Mouse (Mus musculus) lung, adult 2 months (tissue): ENCODE measurements around the gene Zfp324.

Experiments
- CTCF ChIP-seq: fragments of 200-500 bp; IDR thresholded peaks from 2 replicates; pipeline ENCODE4 v1.5.1; 2011; ENCODE audit warnings: mild to moderate bottlenecking, low read length, control low read depth; ENCODE audit not compliant: insufficient read depth
- POLR2A ChIP-seq: fragments of 200-500 bp; IDR thresholded peaks from 2 replicates; pipeline ENCODE4 v1.6.1; 2011; ENCODE audit warnings: low read depth, mild to moderate bottlenecking, control low read depth, low read length, borderline replicate concordance; ENCODE audit errors: extremely low read depth

GRCm38 (mm10) chr7:12949872-12950229, 15.8 kb upstream of the Zfp324 start:
- TF ChIP-seq CTCF = no peak
- no peak for TF ChIP-seq POLR2A
